Mouse (Mus musculus) kidney, adult 2 months (tissue): Measurements from ENCODE around the gene Sh3kbp1. TPM values are rescaled to one million over a fixed set of nuclear protein-coding genes. Genes with fewer than 3 reads are reported as not detected.

Experiments
- DNase-seq: peaks from one replicate; pipeline ENCODE4 v3.0.0; 2021
- H3K27ac ChIP-seq: fragments of 200-500 bp; 2 replicates; pipeline ENCODE4 v1.5.1; 2012; ENCODE audit warnings: low read depth, low read length, control low read depth, inconsistent platforms; ENCODE audit not compliant: insufficient read depth
- H3K27me3 ChIP-seq: fragments of 200-500 bp; replicated peaks from 2 replicates; pipeline ENCODE4 v1.6.1; 2012; ENCODE audit warnings: mild to moderate bottlenecking, moderate library complexity, low read length, inconsistent platforms; ENCODE audit not compliant: control insufficient read depth, insufficient read depth
- H3K36me3 ChIP-seq: fragments of 200-500 bp; 2 replicates; pipeline ENCODE4 v1.6.1; 2012; ENCODE audit warnings: mild to moderate bottlenecking, moderate library complexity, low read length, inconsistent platforms; ENCODE audit not compliant: control insufficient read depth, insufficient read depth
- H3K4me1 ChIP-seq: fragments of 200-500 bp; 2 replicates; pipeline ENCODE4 v1.6.1; 2011; ENCODE audit warnings: low read length; ENCODE audit not compliant: control insufficient read depth, insufficient read depth
- H3K4me3 ChIP-seq: fragments of 200-500 bp; 2 replicates; pipeline ENCODE4 v1.5.1; 2011; ENCODE audit warnings: mild to moderate bottlenecking, low read depth, low read length, control low read depth; ENCODE audit not compliant: insufficient read depth
- CTCF ChIP-seq: fragments of 200-500 bp; conservative IDR thresholded peaks from 2 replicates; pipeline ENCODE4 v1.5.1; 2011; ENCODE audit warnings: low read depth, mild to moderate bottlenecking, control low read depth, low read length, moderate library complexity, mixed read lengths; ENCODE audit not compliant: insufficient read depth, insufficient read length
- POLR2A ChIP-seq: fragments of 200-500 bp; IDR thresholded peaks from one replicate; pipeline ENCODE4 v1.6.1; 2011; ENCODE audit warnings: low read depth, low read length, control low read depth
- WGBS: fragments of 180-500 bp; shearing (Covaris S2); methylation state at CpG from one replicate; pipeline ENCODE4 v1.1.7; 2018; 5-methylcytosine and 5-hydroxymethylcytosine counted together
- polyA plus RNA-seq: library from polyadenylated mRNA; depleted of rRNA; stranded (reverse); fragments of >200 nt; gene quantifications from 2 replicates; pipeline ENCODE4 v1.2.3, GENCODE M21; 2012

Gene Sh3kbp1
- polyA plus RNA-seq, 1 experiment: 9.4 TPM

DNA sequence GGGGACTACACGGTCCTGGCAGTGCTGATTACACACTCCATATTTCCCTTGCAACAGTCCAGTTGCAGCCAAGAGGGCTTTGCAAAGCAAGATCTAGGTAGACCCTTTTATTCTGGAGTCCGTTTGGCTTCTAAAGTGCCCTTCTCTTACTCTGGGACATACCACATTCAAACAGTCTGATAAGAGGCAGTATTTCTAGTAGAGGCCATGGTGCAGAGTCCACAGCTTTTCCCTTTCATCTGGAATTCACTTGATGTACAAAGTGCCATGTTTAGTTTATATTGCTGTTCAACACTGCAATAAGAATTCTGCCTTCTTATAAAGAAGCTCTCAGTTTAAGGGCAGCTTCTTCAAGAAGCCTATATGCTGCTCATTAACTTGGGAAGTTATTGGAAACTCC, 168.5 kb downstream of the Sh3kbp1 start:
- H3K27me3 ChIP-seq: no peaks in the 10 kb centered on the region
- H3K4me3 ChIP-seq: no peak overlapping the region
- H3K27ac ChIP-seq: no peak overlapping the region
- no peak for DNase-seq
- TF ChIP-seq POLR2A (no peak), CTCF (no peak)
- 75% methylated on average over 2 of the region's 2 CpGs for WGBS
- H3K36me3 ChIP-seq: no peaks in the 10 kb centered on the region
- no peaks in the 10 kb centered on the region; the same call in 1 of the 2 replicates for H3K4me1 ChIP-seq

DNA sequence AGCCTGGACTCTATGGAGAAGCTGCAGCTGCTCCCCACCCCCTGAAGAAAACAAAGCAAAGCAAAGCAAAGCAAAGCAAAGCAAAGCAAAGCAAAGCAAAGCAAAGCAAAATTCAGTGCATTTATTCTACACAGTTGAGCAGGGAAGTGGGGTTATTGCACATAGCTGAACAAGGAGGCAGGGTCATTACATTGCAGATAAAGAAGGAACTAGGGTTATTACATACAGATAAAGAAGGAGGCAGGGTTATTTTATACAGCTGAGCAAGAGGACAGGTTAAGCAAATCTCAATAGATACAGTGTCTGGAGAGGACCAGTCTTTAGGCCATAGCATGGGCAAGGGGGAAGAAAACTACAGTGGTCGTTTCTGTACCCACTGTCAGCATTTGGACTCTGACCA, 177.3 kb downstream of the Sh3kbp1 start:
- no peak for DNase-seq
- H3K4me1 ChIP-seq: no peaks in the 10 kb centered on the region
- H3K27ac ChIP-seq: no peak overlapping the region
- 50% methylated on average over 1 of the region's 1 CpGs for WGBS
- H3K4me3 ChIP-seq: no peak overlapping the region
- no peaks in the 10 kb centered on the region for H3K36me3 ChIP-seq
- no peaks in the 10 kb centered on the region for H3K27me3 ChIP-seq
- no peak for TF ChIP-seq POLR2A
- no peak for TF ChIP-seq CTCF

DNA sequence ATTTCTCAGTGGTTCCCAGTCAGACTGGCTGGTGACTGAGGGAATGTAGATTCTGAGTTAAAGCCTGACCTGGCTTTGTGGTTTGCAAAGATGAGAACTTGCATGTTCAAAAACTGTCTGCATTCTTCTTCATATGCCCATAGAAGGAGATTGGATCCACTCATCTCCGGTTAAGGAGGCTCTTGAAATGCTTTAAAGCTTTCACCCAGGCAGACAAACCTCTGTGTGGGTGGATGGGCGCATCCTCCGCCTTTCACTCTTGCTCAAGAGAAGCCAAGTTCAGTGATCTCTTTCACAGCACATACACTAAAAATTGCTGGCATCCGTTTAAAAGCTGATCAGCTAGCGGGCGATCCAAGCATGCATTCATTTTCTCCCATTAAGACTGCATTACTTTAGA, 182.4 kb downstream of the Sh3kbp1 start:
- H3K27me3 ChIP-seq: no peaks in the 10 kb centered on the region
- no peak overlapping the region for H3K27ac ChIP-seq
- no peak for DNase-seq
- H3K36me3 ChIP-seq: no peaks in the 10 kb centered on the region
- WGBS: 76% methylated on average over 6 of the region's 6 CpGs
- H3K4me3 ChIP-seq: no peak overlapping the region
- no peak for TF ChIP-seq CTCF
- no peak for TF ChIP-seq POLR2A
- no peaks in the 10 kb centered on the region for H3K4me1 ChIP-seq

DNA sequence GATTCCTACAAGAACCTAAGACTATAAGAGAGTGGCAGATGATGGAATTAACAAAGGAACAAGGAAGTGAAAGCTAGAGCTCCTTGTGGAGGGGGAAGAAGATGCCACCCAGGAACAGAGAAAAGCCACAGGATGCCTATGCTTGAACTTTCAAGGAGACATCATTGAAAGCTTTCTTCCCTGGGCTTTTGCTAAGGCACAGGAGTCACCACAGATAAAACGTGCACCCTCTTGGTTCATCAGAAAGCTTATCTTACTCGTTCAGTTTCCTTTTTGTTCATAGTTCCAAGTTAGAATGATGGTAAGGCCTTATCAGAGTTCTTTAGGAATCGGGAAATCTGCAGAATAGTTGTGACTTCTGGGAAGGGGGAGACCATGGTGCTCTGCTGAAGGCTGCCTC, 183.4 kb downstream of the Sh3kbp1 start:
- Histone ChIP-seq H3K27me3 (no peaks in the 10 kb centered on the region), H3K36me3 (no peaks in the 10 kb centered on the region), H3K4me1 (no peaks in the 10 kb centered on the region), H3K4me3 (no peak overlapping the region), H3K27ac (no peak overlapping the region)
- 74% methylated on average over 3 of the region's 3 CpGs for WGBS
- DNase-seq: no peak
- TF ChIP-seq POLR2A (no peak), CTCF (no peak)

DNA sequence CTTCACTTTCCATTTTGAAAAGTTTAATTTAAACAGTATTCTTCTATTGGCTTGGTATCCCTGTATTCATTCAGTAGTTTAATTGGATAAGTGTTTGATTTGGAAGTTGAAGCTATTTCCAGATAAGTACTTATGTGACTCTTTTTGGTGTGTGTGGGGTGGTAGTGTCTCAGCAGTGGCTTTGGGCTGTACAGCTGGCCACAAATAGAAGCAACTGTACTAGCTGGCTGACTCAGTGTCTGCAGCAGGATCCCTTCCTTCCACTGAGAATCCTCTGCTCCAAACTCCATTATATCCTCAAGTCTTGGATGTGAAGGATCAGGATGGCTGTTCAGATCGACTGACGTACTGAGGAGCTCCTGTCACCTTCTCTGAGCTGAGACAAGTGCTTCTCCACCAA, 190.4 kb downstream of the Sh3kbp1 start:
- TF ChIP-seq POLR2A (no peak), CTCF (no peak)
- Histone ChIP-seq H3K27ac (no peak overlapping the region), H3K4me1 (no peaks in the 10 kb centered on the region), H3K36me3 (no peaks in the 10 kb centered on the region), H3K4me3 (no peak overlapping the region), H3K27me3 (no peaks in the 10 kb centered on the region)
- DNase-seq: no peak
- WGBS: 100% methylated on average over 2 of the region's 2 CpGs

DNA sequence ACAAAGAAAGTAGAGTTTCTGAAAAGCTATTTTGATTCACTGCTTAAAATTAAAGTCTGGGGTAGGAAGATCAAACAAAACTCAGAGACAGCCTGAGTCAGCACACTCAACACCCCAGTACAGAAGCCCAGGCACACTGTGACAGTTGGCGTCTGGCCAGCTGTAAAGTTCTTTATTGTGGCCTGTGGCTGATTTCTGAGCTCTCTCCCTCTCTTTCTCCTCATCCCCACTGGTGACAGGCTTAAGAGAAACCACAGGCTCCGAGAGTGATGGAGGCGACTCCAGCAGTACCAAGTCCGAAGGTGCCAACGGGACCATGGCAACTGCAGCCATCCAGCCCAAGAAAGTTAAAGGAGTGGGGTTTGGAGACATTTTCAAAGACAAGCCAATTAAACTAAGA, 201.1 kb downstream of the Sh3kbp1 start:
- no peaks in the 10 kb centered on the region for H3K36me3 ChIP-seq
- TF ChIP-seq CTCF (no peak), POLR2A (no peak)
- whole genome bisulfite sequencing: 79% methylated on average over 5 of the region's 5 CpGs

DNA sequence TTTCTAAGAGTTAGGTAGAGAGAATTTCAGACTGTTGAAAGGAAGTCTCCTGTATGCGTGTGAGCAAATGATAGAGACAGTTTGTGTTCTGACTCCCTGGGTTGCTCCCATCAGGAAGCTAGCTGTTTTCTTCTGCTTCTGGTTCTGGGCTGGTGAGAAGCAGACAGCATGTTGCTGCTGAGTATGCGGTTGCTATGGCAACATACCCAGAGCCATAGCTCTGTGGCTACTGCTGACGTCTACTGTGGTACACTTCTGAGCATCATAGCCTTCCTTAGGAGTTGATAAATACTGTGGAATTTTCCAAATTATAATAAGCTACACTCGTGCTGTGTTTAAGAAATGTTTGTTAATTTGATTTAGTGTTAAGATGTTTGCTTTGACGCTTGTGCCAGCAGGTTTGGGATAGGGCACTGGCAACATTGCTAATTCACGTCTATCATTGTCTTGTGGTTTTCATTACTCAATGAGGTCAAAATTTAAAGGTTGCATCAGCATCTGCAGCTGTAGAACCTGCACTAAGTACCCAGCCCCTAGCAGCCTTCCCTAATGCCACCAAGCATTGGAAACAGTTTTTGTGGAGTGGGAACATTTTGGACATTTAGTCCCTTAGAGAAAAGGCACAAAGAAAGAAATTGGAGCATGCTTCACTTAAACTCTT, 202.2 kb downstream of the Sh3kbp1 start:
- no peaks in the 10 kb centered on the region for H3K36me3 ChIP-seq
- no peak overlapping the region for H3K27ac ChIP-seq
- no peaks in the 10 kb centered on the region for H3K4me1 ChIP-seq
- no peak overlapping the region for H3K4me3 ChIP-seq
- DNase-seq: no peak
- WGBS: 72% methylated on average over 6 of the region's 6 CpGs
- no peaks in the 10 kb centered on the region for H3K27me3 ChIP-seq
- TF ChIP-seq CTCF (no peak), POLR2A (no peak)

More for the DNA sequence above, 201.1 kb downstream of the Sh3kbp1 start:
- Histone ChIP-seq H3K4me1 (no peaks in the 10 kb centered on the region), H3K27me3 (no peaks in the 10 kb centered on the region), H3K27ac (no peak overlapping the region), H3K4me3 (no peak overlapping the region)
- no peak for DNase-seq

DNA sequence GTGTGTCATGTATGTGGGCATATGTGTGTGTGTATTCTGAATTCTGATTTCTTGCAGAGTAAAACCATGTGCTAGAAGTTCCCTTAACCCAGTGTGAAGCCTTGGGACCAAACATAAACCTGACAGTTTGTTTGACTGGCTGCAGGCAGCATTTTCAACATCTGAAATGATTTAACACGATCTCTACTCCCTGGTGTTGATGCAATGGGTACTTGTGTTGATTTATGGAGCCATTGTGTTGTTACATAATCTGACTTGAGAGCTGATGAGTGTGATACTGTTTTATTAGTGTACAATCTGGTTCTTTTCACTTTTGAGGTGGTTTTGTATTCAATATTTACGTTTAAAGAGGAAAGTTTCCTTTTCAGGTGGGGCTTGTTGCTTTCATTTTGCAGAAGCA, 204.1 kb downstream of the Sh3kbp1 start:
- WGBS: 55% methylated on average over 2 of the region's 2 CpGs
- Histone ChIP-seq H3K36me3 (no peaks in the 10 kb centered on the region), H3K27ac (no peak overlapping the region), H3K27me3 (no peaks in the 10 kb centered on the region), H3K4me1 (no peaks in the 10 kb centered on the region), H3K4me3 (no peak overlapping the region)
- no peak for DNase-seq
- TF ChIP-seq CTCF: no peak
- TF ChIP-seq POLR2A: no peak
